Mouse (Mus musculus) megakaryocyte-erythroid progenitor cell, adult 5-6 weeks (primary cell): ENCODE data around the gene Osgep. TPM values are rescaled to one million over a fixed set of nuclear protein-coding genes. Genes with fewer than 3 reads are reported as not detected.

Experiments used
- total RNA-seq, 2 experiments: library from RNA; stranded (forward) in 1 of 2; stranded (reverse) in 1 of 2; fragments of 200-1000, 215-1000 nt in 1 of 2; fragments of >200 nt in 1 of 2; fragmentation: Nextera tagmentation in 1 of 2; gene quantifications; 2 replicates each; pipeline ENCODE4 v1.2.3; 2014 to 2017

Gene Osgep
- total RNA-seq, 2 experiments from 2014 or later = 76.3 to 105 TPM

Other genes with a start within 250 kb of the Osgep start
- gene Olfr747, start 231.7 kb downstream of the Osgep start, total RNA-seq (2014; fragmentation: Nextera tagmentation) = not detected in 2 replicates
- not detected in 2 replicates for gene Olfr747, start 231.7 kb downstream of the Osgep start, total RNA-seq (2017)
- not detected in 2 replicates for gene Olfr748, start 217.5 kb downstream of the Osgep start, total RNA-seq (2014; fragmentation: Nextera tagmentation)
- gene Olfr748, start 217.5 kb downstream of the Osgep start, total RNA-seq (2017) = not detected in 2 replicates
- gene Olfr749, start 179.8 kb downstream of the Osgep start, total RNA-seq (2014; fragmentation: Nextera tagmentation) = not detected in 2 replicates
- gene Olfr749, start 179.8 kb downstream of the Osgep start, total RNA-seq (2017) = not detected in 2 replicates
- gene Ttc5, start 139.4 kb downstream of the Osgep start, total RNA-seq (2014; fragmentation: Nextera tagmentation) = 25.4 and 29.8 TPM in 2 replicates
- gene Ttc5, start 139.4 kb downstream of the Osgep start, total RNA-seq (2017) = 25.4 and 36.3 TPM in 2 replicates
- not detected in 2 replicates for gene Ccnb1ip1, start 117.2 kb downstream of the Osgep start, total RNA-seq (2014; fragmentation: Nextera tagmentation)
- gene Ccnb1ip1, start 117.2 kb downstream of the Osgep start, total RNA-seq (2017) = not detected in 2 replicates
- 66.6 and 128 TPM in 2 replicates for gene Parp2, start 117.1 kb downstream of the Osgep start, total RNA-seq (2014; fragmentation: Nextera tagmentation)
- gene Parp2, start 117.1 kb downstream of the Osgep start, total RNA-seq (2017) = 89.0 and 128 TPM in 2 replicates
- 11.1 and 25.3 TPM in 2 replicates for gene Tep1, start 54.3 kb downstream of the Osgep start, total RNA-seq (2014; fragmentation: Nextera tagmentation)
- gene Tep1, start 54.3 kb downstream of the Osgep start, total RNA-seq (2017) = 2.7 and 9.1 TPM in 2 replicates
- gene Klhl33, start 27.4 kb downstream of the Osgep start, total RNA-seq (2014; fragmentation: Nextera tagmentation) = not detected in 2 replicates
- not detected in 2 replicates for gene Klhl33, start 27.4 kb downstream of the Osgep start, total RNA-seq (2017)
- 152 and 166 TPM in 2 replicates for gene Apex1, start 75 bp upstream of the Osgep start, total RNA-seq (2014; fragmentation: Nextera tagmentation)
- gene Apex1, start 75 bp upstream of the Osgep start, total RNA-seq (2017) = 202 and 220 TPM in 2 replicates
- 12.6 and 21.0 TPM in 2 replicates for gene Pip4p1, start 6.0 kb upstream of the Osgep start, total RNA-seq (2014; fragmentation: Nextera tagmentation)
- gene Pip4p1, start 6.0 kb upstream of the Osgep start, total RNA-seq (2017) = 10.9 and 12.6 TPM in 2 replicates
- gene Pnp, start 6.2 kb upstream of the Osgep start, total RNA-seq (2014; fragmentation: Nextera tagmentation) = 297 and 354 TPM in 2 replicates
- 162 and 277 TPM in 2 replicates for gene Pnp, start 6.2 kb upstream of the Osgep start, total RNA-seq (2017)
- not detected in 2 replicates for gene Gm49342, start 19.6 kb upstream of the Osgep start, total RNA-seq (2014; fragmentation: Nextera tagmentation)
- 194 and 233 TPM in 2 replicates for gene Gm49342, start 19.6 kb upstream of the Osgep start, total RNA-seq (2017)
- 28.8 and 44.9 TPM in 2 replicates for gene Pnp2, start 31.1 kb upstream of the Osgep start, total RNA-seq (2014; fragmentation: Nextera tagmentation)
- 9.8 and 12.2 TPM in 2 replicates for gene Pnp2, start 31.1 kb upstream of the Osgep start, total RNA-seq (2017)
- not detected in 2 replicates for gene Rnase10, start 82.9 kb upstream of the Osgep start, total RNA-seq (2014; fragmentation: Nextera tagmentation)
- gene Rnase10, start 82.9 kb upstream of the Osgep start, total RNA-seq (2017) = not detected in 2 replicates
- not detected in 2 replicates for gene Rnase9, start 117.0 kb upstream of the Osgep start, total RNA-seq (2014; fragmentation: Nextera tagmentation)
- not detected in 2 replicates for gene Rnase9, start 117.0 kb upstream of the Osgep start, total RNA-seq (2017)
- not detected in 2 replicates for gene Rnase11, start 125.3 kb upstream of the Osgep start, total RNA-seq (2014; fragmentation: Nextera tagmentation)
- not detected in 2 replicates for gene Rnase11, start 125.3 kb upstream of the Osgep start, total RNA-seq (2017)
- gene Rnase12, start 132.8 kb upstream of the Osgep start, total RNA-seq (2014; fragmentation: Nextera tagmentation) = not detected in 2 replicates
- 0.99 and 5.2 TPM in 2 replicates for gene Rnase12, start 132.8 kb upstream of the Osgep start, total RNA-seq (2017)
- not detected in 2 replicates for gene Olfr750, start 149.5 kb upstream of the Osgep start, total RNA-seq (2014; fragmentation: Nextera tagmentation)
- gene Olfr750, start 149.5 kb upstream of the Osgep start, total RNA-seq (2017) = not detected in 2 replicates
- not detected in 2 replicates for gene Rnase4, start 166.2 kb upstream of the Osgep start, total RNA-seq (2014; fragmentation: Nextera tagmentation)
- 0.76 TPM in 1 of 2 replicates, not detected in the other for gene Rnase4, start 166.2 kb upstream of the Osgep start, total RNA-seq (2017)
- not detected in 2 replicates for gene Ang, start 166.3 kb upstream of the Osgep start, total RNA-seq (2014; fragmentation: Nextera tagmentation)
- not detected in 2 replicates for gene Ang, start 166.3 kb upstream of the Osgep start, total RNA-seq (2017)
- not detected in 2 replicates for gene Eddm3b, start 189.5 kb upstream of the Osgep start, total RNA-seq (2014; fragmentation: Nextera tagmentation)
- gene Eddm3b, start 189.5 kb upstream of the Osgep start, total RNA-seq (2017) = not detected in 2 replicates
- gene Rnase6, start 199.0 kb upstream of the Osgep start, total RNA-seq (2014; fragmentation: Nextera tagmentation) = 2.8 and 14.6 TPM in 2 replicates
- 14.8 and 44.0 TPM in 2 replicates for gene Rnase6, start 199.0 kb upstream of the Osgep start, total RNA-seq (2017)
- not detected in 2 replicates for gene Rnase1, start 221.9 kb upstream of the Osgep start, total RNA-seq (2014; fragmentation: Nextera tagmentation)
- gene Rnase1, start 221.9 kb upstream of the Osgep start, total RNA-seq (2017) = not detected in 2 replicates
- not detected in 2 replicates for gene Rnase2b, start 237.4 kb upstream of the Osgep start, total RNA-seq (2014; fragmentation: Nextera tagmentation)
- gene Rnase2b, start 237.4 kb upstream of the Osgep start, total RNA-seq (2017) = not detected in 2 replicates